Mouse (Mus musculus) lung, postnatal 0 days (tissue): Measurements from ENCODE around the gene A4galt. TPM values are rescaled to one million over a fixed set of nuclear protein-coding genes. Genes with fewer than 3 reads are reported as not detected.
"Not testable (repeated sequence)": the region's sequence is repeated elsewhere in the genome, so short reads cannot be mapped to it uniquely, and the experiment has no call there.

Source experiments
- ATAC-seq: fragments of 200-750 bp; cut with Nextera tagmentation; 2 replicates; pipeline ENCODE4 v1.8.0; 2017; ENCODE audit warnings: moderate library complexity
- DNase-seq: peaks from one replicate; pipeline ENCODE4 v3.0.0-alpha.2; 2016; ENCODE audit warnings: low spot score
- H3K27ac ChIP-seq: fragments of 300-500 bp; sonication (generic); 2 replicates; pipeline ENCODE4 v1.5.1; 2014; ENCODE audit warnings: antibody characterized with exemption, mild to moderate bottlenecking, low read length, mixed read lengths
- H3K27me3 ChIP-seq: fragments of 300-500 bp; sonication (generic); replicated peaks from 2 replicates; pipeline ENCODE4 v1.6.1; 2014; ENCODE audit warnings: low read length, mixed read lengths; ENCODE audit not compliant: insufficient read depth
- H3K36me3 ChIP-seq: fragments of 300-500 bp; sonication (generic); 2 replicates; pipeline ENCODE4 v1.6.1; 2014; ENCODE audit warnings: low read length, mixed read lengths; ENCODE audit not compliant: insufficient read depth
- H3K4me1 ChIP-seq: fragments of 300-500 bp; sonication (generic); 2 replicates; pipeline ENCODE4 v1.6.1; 2014; ENCODE audit warnings: antibody characterized with exemption, low read depth, low read length, mixed read lengths; ENCODE audit not compliant: insufficient read depth
- H3K4me2 ChIP-seq: fragments of 300-500 bp; sonication (generic); replicated peaks from 2 replicates; pipeline ENCODE4 v1.6.1; 2014; ENCODE audit warnings: low read depth, mild to moderate bottlenecking, low read length, moderate library complexity, mixed read lengths
- H3K4me3 ChIP-seq: fragments of 300-500 bp; sonication (generic); 2 replicates; pipeline ENCODE4 v1.5.1; 2014; ENCODE audit warnings: low read depth, low read length
- H3K9ac ChIP-seq: fragments of 300-500 bp; sonication (generic); replicated peaks from 2 replicates; pipeline ENCODE4 v1.6.1; 2014; ENCODE audit warnings: low read depth, mild to moderate bottlenecking
- H3K9me3 ChIP-seq: fragments of 300-500 bp; sonication (generic); 2 replicates; pipeline ENCODE4 v1.6.1; 2016; ENCODE audit warnings: low read length, mixed read lengths
- CTCF ChIP-seq: IDR thresholded peaks from 2 replicates; pipeline ENCODE4 v1.5.1; 2016; ENCODE audit warnings: antibody characterized with exemption, mild to moderate bottlenecking
- EP300 ChIP-seq: IDR thresholded peaks from 2 replicates; pipeline ENCODE4 v1.6.1; 2016; ENCODE audit warnings: antibody characterized with exemption, mild to moderate bottlenecking, control low read depth
- WGBS: fragments of 180-500 bp; shearing (Covaris S2); extraction: QIAGEN DNeasy Blood & Tissue Kit; methylation state at CpG from one replicate; pipeline ENCODE4 v1.1.7; 2014; 5-methylcytosine and 5-hydroxymethylcytosine counted together
- polyA plus RNA-seq: library from polyadenylated mRNA; unstranded; fragments of >200 nt; fragmentation: Nextera tagmentation; extraction: Ambion mirVana; gene quantifications from 2 replicates; pipeline ENCODE4 v1.2.1, GENCODE M21; 2015

A4galt gene
- polyA plus RNA-seq, 1 experiment from 2014 or later: 16.0 TPM

DNA sequence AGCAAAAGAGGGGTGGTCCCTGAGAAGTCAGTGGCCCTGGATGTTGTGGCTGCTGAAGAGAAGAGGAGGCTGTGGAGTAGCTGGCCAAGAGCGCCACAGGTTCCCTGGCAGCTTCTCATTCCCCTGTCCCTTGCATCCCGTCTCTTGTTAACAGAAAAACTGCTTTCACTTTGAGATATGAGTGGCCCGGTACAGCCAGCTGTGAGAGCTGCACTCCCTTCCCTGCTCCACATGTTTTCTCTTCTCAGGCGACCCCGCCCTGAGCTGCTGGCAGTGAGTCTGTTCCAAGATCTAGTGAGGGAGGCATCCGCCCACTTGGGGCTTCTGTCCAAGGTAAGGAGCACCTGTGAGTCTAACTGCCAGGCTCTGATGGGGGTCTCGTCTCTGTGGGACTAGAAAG is 16.9 kb upstream of the A4galt start:
- H3K4me2 ChIP-seq, ATAC-seq, H3K4me1 ChIP-seq, H3K9me3 ChIP-seq, H3K27ac ChIP-seq, H3K4me3 ChIP-seq, H3K27me3 ChIP-seq, H3K36me3 ChIP-seq, H3K9ac ChIP-seq: not testable (repeated sequence)
- peak; percentile 7 for DNase-seq
- 25% methylated on average over 6 of the region's 7 CpGs for WGBS

GRCm38 (mm10) chr15:83265269-83265668 is 13.7 kb upstream of the A4galt start:
- no peaks in the 10 kb centered on the region for H3K4me1 ChIP-seq
- WGBS: 12% methylated on average over 1 of the region's 1 CpGs
- no peak overlapping the region for H3K4me3 ChIP-seq
- H3K36me3 ChIP-seq: no peaks in the 10 kb centered on the region
- DNase-seq (no peak), ATAC-seq (peak; percentile 19; the same call in 1 of the 2 replicates)
- H3K4me2 ChIP-seq: no peak overlapping the region
- no peaks in the 10 kb centered on the region for H3K9me3 ChIP-seq
- H3K27ac ChIP-seq: no peak overlapping the region
- no peak for TF ChIP-seq EP300
- TF ChIP-seq CTCF: no peak
- H3K27me3 ChIP-seq: no peaks in the 10 kb centered on the region
- H3K9ac ChIP-seq: no peak overlapping the region

- no peak overlapping the region for H3K9ac ChIP-seq
- no peaks in the 10 kb centered on the region for H3K4me1 ChIP-seq
- no peak overlapping the region for H3K4me3 ChIP-seq
- H3K36me3 ChIP-seq: no peaks in the 10 kb centered on the region
- ATAC-seq: no peak
- no peak overlapping the region for H3K27ac ChIP-seq
- no peak for DNase-seq
- TF ChIP-seq EP300: no peak
- no peak for TF ChIP-seq CTCF
- no peaks in the 10 kb centered on the region for H3K27me3 ChIP-seq
- H3K9me3 ChIP-seq: no peaks in the 10 kb centered on the region
- 71% methylated on average over 5 of the region's 5 CpGs for WGBS
- no peak overlapping the region for H3K4me2 ChIP-seq
Measured at GRCm38 (mm10) chr15:83263405-83263804, 11.8 kb upstream of the A4galt start.

GRCm38 (mm10) chr15:83257906-83258305 is 6.3 kb upstream of the A4galt start:
- no peak for ATAC-seq
- no peaks in the 10 kb centered on the region for H3K4me1 ChIP-seq
- H3K4me3 ChIP-seq: no peak overlapping the region
- no peak overlapping the region for H3K9ac ChIP-seq
- TF ChIP-seq CTCF (no peak), EP300 (no peak)
- H3K4me2 ChIP-seq: 0 out of 2 replicates have a peak overlapping the region, but pooled peaks have one; percentile 14
- no peak overlapping the region for H3K27ac ChIP-seq
- H3K27me3 ChIP-seq: no peaks in the 10 kb centered on the region
- DNase-seq: peak; percentile 50
- no peaks in the 10 kb centered on the region for H3K9me3 ChIP-seq
- H3K36me3 ChIP-seq: no peaks in the 10 kb centered on the region
- 46% methylated on average over 13 of the region's 13 CpGs for WGBS

- no peaks in the 10 kb centered on the region for H3K36me3 ChIP-seq
- H3K27ac ChIP-seq: no peak overlapping the region
- 78% methylated on average over 4 of the region's 4 CpGs for WGBS
- H3K4me1 ChIP-seq: no peaks in the 10 kb centered on the region
- DNase-seq (no peak), ATAC-seq (no peak)
- H3K9ac ChIP-seq: no peak overlapping the region
- H3K4me3 ChIP-seq: no peak overlapping the region
- H3K4me2 ChIP-seq: no peak overlapping the region
- H3K27me3 ChIP-seq: 0 out of 2 replicates have a peak, but pooled peaks cover 6% of the 10 kb centered on the region
- H3K9me3 ChIP-seq: no peaks in the 10 kb centered on the region
- TF ChIP-seq CTCF: no peak
- no peak for TF ChIP-seq EP300
Measured at GRCm38 (mm10) chr15:83256491-83256890, 4.9 kb upstream of the A4galt start.

DNA sequence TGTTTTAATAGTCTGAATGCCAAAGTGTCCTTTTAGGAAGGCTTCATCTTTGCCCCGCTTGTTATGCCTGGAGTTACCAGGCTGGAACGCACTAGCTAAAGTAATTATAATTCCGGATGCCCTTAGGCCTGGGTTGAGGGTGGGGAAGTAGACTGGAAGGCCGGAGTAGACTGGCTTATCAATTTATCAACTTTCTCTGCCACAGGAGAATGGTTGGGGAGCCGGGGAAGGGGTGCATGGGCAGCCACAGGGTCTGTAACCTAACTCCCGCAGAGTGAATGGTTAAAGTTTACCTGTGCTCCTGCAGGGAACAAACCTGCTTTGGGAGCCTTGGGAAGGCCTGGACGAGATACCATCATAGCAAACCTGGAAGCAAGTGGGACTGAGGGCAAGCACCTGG is 4.4 kb upstream of the A4galt start:
- no peak overlapping the region for H3K27ac ChIP-seq
- ATAC-seq (no peak), DNase-seq (no peak)
- H3K9me3 ChIP-seq: no peaks in the 10 kb centered on the region
- no peak for TF ChIP-seq CTCF
- TF ChIP-seq EP300: no peak
- no peaks in the 10 kb centered on the region for H3K4me1 ChIP-seq
- 79% methylated on average over 7 of the region's 7 CpGs for WGBS
- H3K9ac ChIP-seq: no peak overlapping the region
- H3K36me3 ChIP-seq: no peaks in the 10 kb centered on the region
- no peak overlapping the region for H3K4me3 ChIP-seq
- 0 out of 2 replicates have a peak, but pooled peaks cover 6% of the 10 kb centered on the region for H3K27me3 ChIP-seq
- H3K4me2 ChIP-seq: no peak overlapping the region

DNA sequence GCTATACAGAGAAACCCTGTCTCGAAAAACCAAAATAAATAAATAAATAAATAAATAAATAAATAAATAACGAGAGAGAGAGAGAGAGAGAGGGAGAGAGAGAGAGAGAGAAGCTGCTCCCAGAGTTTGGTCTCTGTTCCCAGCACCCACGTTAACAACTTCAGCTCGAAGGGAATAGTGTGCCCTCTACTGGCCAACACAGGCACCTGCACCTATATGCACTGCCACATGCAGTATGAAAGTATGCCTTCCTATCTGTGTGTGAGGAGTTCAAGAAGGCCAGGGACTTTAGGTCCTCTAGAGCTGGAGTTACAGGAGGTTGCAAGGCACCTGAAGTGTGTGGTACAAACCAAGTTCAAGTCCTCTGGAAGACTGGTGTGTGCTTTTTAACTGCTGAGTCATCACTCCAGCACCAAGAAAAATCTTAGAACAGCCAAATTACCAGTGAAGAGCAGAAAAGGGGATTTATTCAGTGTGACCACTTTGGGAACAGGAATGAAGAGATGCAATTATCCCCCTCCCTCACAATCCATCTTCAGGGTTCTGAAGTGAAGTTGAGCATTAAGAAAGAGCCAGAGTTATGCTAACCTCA is 3.7 kb upstream of the A4galt start:
- Histone ChIP-seq H3K4me1 (no peaks in the 10 kb centered on the region), H3K9ac (no peak overlapping the region), H3K4me3 (no peak overlapping the region), H3K36me3 (no peaks in the 10 kb centered on the region), H3K4me2 (no peak overlapping the region), H3K27me3 (0 out of 2 replicates have a peak, but pooled peaks cover 6% of the 10 kb centered on the region), H3K27ac (no peak overlapping the region), H3K9me3 (no peaks in the 10 kb centered on the region)
- ATAC-seq (no peak), DNase-seq (no peak)
- 95% methylated on average over 4 of the region's 4 CpGs for WGBS
- peak; percentile 51 for TF ChIP-seq CTCF
- TF ChIP-seq EP300: no peak
